Mouse (Mus musculus): ENCODE data around the gene Loxl3.

Loxl3 gene

DNA sequence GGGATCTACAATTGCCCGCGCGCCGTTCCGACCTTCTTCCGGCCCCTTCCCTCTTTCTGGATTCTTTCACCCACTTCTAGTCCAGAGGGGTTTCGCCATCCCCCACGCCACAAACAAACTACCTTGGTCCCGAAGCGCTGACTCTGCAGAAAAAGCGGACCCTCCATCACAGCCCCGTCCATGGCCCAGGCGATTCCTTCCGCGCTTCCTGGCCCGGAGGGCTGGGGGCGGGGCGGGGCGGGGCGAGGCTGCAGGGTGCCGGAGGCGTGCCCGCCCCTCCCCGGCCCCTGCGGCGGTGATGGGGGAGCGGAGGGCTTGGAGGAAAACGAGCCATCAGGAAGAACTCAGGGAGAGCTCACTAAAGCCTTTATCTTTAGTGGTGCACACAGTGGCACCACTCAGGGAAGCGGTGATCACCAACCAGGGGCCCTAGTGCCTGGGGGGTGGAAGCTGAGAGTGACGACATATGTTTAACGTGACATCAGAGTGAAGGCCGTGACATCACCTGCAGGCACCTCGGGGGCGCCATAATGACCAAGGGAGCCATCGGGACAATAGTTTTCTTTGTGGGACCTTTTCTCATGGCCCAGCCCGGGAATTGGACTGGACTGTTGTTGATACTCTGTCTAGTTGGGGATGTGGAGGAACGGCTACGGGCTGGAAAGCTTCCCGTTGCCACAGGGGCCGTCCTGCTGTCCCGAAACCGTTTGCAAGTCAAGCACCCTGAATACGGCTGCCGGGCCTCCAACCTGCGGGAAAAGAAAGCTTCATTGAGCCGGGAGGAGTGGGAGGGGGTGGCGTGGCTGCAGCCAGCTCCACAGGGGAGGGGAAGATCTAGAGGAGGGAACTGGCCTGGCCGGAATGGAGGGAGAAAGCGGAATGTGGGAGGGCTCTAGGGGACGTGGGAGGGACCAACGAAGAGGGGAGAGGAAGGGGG is at the start of gene Loxl3, which contains the start of gene Dok1:
Gene Loxl3 (plus strand): TSS at position 925 of the 937 bp plus-strand sequence.
Gene Dok1 (minus strand): TSS at position 223 of the 937 bp plus-strand sequence.
- no peak for DNase-seq (ENCODE audit: low spot score in 2 of 2)

GRCm38 (mm10) chr6:82987411-82987971 is 46.5 kb upstream of the Loxl3 start:
- DNase-seq (ENCODE audit: low spot score in 2 of 2): no peak

DNA sequence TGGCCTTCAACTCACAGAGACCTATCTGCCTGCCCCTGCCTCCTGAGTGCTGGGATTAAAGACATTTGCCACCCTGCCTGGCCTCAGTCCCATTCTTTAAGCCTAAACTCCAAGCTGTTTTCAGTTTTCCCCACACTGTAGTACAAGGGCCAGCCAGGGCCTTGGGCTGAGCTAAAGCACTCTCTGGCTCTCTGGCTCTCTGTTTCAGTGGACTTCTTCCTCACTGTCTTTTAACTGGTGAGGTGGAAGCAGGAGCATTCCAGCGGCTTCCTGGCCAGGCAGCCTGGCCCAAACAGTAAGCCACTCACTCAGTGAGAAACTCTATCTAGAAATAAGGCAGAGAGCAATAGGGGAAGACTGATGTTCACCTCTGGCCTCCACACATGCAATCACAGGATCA is 40.3 kb upstream of the Loxl3 start:
- DNase-seq (ENCODE audit: low spot score in 2 of 2): no peak

DNA sequence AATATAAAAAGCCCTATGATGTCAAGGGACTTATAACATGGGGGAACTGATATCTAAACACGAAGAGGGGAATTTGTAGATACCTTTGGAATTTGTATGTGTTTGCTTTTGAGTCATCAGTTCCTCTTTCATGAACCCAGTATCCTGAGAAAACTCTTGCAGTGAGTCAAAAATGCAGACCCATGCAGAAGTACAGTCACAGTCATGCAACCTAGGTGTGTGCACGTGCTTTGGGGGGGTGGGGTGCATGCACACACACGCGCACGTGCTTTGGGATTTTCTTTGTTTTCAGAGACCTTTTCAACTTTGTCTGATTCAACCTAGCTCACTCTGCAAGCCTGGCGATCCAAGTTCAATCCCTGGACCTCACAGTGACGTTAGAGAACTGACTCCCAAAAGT is 39.6 kb upstream of the Loxl3 start:
- DNase-seq (ENCODE audit: low spot score in 2 of 2): no peak

DNA sequence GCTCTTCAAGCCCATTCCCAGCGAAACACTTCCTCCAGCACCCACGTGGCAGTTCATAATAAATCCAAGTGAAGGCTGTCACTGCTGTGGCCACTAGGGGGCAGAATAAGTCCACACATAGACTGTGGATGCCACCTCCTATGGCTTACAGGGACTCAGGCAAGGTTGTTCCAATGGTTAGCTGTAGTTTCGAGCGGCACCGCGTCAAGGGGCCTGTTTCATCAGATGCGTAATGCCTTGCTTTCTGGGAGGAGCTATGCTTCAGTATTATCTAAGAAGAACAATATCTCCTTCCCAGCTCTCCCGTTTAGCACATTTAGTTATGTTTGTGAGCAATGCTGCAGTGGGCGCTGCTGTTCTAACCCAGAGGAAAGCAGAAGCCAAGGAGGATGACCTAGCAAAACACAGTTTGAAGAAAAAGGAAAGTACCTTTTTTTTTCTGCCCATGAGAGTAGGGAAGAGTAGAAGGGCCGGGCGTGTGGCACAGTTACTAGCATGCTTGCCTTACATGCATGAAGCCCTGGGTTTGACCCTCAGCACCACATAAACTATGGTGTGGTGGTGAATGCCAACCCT is 37.1 kb upstream of the Loxl3 start:
- DNase-seq (ENCODE audit: low spot score in 2 of 2): peak; percentile 90 to 91

GRCm38 (mm10) chr6:82997511-82998102 is 36.4 kb upstream of the Loxl3 start:
- DNase-seq (ENCODE audit: low spot score in 2 of 2): no peak

- DNase-seq (ENCODE audit: low spot score in 2 of 2): no peak
Measured at GRCm38 (mm10) chr6:82998326-82998725, 35.6 kb upstream of the Loxl3 start.

DNA sequence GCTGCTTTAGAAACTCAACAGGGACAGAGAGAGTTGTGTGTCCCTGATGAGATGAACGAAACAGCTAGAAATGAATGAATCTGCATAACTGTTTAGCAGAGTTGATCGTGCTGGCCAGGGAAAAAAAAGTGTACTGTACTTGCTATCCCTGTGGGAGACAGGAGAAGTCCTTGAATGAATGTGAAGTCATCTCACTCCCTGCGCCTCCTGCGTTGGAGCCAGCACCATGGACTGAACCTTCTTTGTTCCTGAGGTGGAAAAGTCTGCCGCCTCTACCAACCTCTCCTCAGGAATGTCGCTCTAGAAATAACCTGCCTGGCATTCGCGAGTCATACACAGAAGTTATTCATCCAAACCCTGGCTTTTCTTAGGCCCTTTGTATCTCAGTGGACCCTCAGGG is 34.0 kb upstream of the Loxl3 start:
- DNase-seq (ENCODE audit: low spot score in 2 of 2): no peak

GRCm38 (mm10) chr6:83003082-83003481 is 30.9 kb upstream of the Loxl3 start:
- no peak for DNase-seq (ENCODE audit: low spot score in 2 of 2)

GRCm38 (mm10) chr6:83003850-83004249 is 30.1 kb upstream of the Loxl3 start:
- DNase-seq (ENCODE audit: low spot score in 2 of 2): no peak

DNA sequence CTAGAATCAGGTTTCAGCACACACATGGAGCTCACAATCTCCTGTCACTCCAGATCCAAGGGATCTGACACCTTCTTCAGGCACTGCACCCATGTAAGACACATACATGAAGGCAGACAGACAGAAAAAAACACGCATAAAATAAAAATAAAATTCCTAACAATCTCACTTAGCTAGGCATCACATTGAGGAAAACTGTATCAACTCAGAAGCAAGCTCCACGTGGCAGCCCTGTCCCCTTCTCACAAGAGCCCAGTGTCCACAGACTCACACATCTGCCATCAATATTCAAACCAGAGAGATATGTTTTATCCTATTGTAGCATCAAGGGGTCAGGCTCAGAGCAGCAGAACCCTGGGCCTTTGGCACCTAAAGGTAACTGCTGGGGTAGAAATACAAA is 29.7 kb upstream of the Loxl3 start:
- DNase-seq (ENCODE audit: low spot score in 2 of 2): no peak

DNA sequence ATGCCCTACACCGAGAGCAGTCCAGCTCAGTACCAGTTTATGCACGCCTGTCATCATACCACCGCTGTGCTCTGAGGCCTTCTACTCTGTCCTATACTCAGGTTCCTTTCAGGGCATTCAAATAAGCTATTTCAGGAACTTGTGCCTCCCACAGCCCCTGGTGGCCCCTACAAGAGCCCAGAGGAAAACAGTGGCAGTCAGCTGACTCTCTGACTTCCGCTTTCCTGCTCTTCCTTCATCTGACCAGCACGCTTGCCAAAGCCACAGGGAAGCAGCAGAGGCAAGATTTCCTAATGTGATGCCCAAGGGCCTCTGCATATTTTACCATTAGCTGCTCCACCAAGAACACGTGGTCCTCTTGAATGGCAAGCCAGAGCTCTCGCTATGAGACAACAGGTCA is 29.1 kb upstream of the Loxl3 start:
- DNase-seq (ENCODE audit: low spot score in 2 of 2): no peak

GRCm38 (mm10) chr6:83005444-83006011 is 28.4 kb upstream of the Loxl3 start:
- DNase-seq (ENCODE audit: low spot score in 2 of 2): no peak

DNA sequence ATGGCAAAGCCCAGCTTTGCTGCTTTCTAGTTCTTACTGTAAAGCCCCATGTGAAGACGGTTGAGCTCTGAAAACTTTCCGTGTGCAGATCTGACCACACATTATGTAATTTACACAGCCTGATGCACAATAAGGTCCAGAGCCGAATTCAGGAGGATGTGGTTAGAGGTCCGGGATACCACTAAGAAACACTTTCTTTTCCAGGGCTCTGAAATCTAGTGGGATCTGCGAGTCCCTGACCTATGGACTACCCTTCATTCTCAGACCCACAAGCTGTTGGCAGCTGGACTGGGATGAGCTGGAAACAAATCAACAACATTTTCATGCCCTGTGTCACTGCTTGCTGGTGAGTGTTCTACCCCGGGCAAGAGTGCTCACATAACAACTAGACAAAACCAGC is 27.9 kb upstream of the Loxl3 start:
- no peak for DNase-seq (ENCODE audit: low spot score in 2 of 2)

- DNase-seq (ENCODE audit: low spot score in 2 of 2): no peak
Measured at GRCm38 (mm10) chr6:83008659-83009058, 25.3 kb upstream of the Loxl3 start.

DNA sequence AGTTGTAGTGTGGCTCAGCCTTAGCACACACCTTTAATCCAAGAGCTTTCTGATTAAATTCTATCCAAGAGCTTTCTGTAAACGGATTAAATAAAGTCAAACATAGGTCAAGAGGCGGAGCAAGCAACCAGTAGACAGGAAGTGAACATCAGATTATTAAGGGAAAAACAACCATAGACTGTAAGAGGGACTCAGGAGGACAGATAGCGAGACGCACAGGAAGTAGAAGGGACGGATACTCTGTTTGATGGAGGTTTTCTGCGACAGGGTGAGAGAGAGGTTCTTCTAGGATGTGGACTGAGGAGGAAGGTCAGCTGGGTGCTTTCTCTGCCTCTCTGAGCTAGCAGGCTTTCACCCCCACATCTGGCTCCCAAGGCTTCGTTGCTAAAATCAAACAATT is 24.0 kb upstream of the Loxl3 start:
- DNase-seq (ENCODE audit: low spot score in 2 of 2): no peak

GRCm38 (mm10) chr6:83011255-83011654 is 22.7 kb upstream of the Loxl3 start:
- DNase-seq (ENCODE audit: low spot score in 2 of 2): no peak

- DNase-seq (ENCODE audit: low spot score in 2 of 2): no peak
Measured at GRCm38 (mm10) chr6:83011756-83012155, 22.2 kb upstream of the Loxl3 start.

DNA sequence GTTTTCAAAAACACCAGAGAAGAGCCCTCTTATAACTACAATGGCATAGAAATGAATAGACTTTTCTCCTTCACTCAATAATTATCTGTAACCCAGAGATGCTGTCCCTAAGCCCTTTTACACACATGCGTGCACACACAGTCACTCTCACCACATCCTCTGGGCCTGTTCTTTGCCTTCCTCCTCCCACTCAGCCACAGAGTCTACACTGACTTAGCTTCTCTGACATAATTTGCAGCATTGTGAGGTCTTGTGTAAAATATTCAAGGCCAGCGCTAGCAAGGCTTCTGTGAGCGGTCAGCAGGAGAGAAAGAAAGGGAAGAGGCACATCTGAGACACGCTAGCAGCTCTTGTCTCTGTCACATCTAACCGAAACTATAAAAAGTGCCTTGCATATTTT is 20.5 kb upstream of the Loxl3 start:
- no peak for DNase-seq (ENCODE audit: low spot score in 2 of 2)

- no peak for DNase-seq (ENCODE audit: low spot score in 2 of 2)
Measured at GRCm38 (mm10) chr6:83014482-83015466, 19.2 kb upstream of the Loxl3 start.

DNA sequence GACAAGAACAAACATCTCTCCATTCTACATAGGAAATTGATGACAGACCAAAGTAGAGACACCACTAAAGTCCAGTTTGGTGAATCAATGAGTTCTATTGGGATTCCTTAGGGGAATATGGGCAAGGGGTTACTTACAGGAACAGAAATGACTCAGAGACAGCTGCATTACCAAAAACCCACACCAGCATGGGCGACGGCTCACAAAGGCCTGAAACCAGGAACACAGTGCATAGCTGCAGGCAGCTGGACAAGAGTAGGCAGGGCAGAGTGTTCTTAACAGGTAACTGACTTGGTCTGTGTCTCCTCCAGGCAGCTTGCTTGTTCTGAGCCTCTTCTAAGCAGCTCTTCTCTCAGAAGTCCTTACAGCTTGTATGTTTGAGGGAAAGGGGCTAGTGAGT is 18.2 kb upstream of the Loxl3 start:
- DNase-seq (ENCODE audit: low spot score in 2 of 2): no peak

Measured in frontal cortex, postnatal 25 days (tissue).